Mouse (Mus musculus): Measurements from ENCODE around the gene Rassf5.
A peak's percentile ranks its signal among the peaks of the same experiment; 100 is the strongest.

Gene Rassf5

DNA sequence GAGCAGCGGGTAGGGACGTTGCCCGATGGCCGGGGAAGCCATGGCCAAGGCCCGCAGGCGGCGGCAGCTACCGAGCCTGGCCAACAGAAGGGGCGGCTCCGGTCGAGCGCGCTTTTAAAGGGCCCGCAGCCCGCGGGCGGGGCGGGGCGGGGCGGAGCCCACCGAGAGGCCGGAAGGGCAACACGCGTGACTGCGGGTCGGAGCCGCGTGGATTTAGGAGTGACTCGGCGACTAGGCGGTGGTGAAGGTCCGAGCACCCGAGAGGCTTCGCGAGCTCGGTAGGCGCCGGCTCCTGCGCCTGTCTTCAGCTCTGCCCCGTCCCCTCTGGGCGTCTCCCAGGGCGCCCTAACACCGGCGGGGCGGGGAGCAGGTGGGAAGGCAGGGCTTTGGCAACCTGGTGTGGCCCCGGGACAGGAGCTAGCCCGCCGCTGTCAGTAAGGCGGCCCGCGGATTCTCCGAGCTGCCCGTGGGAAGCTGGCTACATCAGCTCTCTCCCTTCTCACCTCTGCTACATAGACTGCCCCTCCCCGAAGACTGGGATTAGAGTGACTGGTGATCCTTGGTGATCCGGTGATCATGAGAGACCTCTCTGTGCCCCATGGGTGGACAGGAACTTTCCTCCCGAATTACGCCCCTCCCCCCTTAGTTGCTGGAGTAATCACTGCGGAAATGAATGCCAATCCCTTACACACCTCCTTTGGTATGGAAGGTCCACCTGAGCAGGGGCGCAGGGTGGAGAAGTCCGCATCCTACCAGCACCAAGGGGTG, at the start of gene Rassf5:
Gene Rassf5 (minus strand): TSS at position 170 of the 768 bp plus-strand sequence.
- DNase-seq (ENCODE audit: low read depth), result no peak

DNA sequence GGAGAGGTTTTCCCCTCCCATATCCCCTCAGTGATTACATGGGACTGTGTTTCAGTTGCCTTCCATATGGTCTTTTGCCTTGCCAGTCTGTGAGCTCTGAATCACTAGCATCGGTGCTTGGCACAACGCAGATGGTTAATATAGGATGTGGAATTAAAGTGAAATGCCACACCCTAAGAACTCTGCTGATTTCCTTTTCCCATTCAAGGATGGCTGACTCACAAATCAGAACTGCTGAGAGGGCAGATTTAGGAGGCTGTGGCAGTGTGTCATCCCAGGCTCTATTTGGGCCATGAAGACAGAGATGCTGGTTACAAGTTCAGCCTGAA, 48.8 kb upstream of the Rassf5 start:
- no peak for DNase-seq (ENCODE audit: low read depth)

DNA sequence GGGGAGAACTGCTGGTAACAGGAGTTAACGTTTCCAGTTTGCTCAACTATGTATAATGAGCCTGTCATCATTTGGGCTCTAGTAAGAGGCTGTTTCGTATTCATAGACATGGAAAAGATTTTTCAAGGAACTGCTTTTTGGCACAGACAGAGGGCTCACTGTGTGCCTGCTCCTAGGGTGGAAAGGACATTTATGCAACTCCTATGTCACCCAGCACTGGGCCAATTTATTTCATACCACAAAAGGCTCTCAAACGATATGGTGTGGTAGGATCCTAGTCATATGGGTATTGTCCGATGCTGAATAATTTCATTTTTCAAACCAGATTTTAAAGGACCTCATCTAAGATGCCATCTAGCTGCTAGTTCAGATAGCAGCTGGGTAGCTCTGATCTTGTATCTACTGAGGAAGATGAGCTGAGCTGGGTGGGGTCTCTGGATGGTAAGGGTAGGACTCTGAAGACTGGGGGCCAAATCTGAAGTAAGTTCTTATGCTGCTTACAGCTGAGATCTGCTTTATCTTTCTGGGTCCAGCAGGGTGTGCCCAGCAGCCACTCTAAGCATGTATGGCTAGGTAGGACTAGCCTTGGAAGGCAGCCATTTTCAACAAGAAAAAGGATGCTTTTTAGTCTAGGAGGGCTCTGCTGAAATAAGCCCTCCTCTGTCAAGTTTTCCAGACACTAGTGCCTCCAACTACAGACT, 48.3 kb upstream of the Rassf5 start:
- peak; percentile 24 for DNase-seq (ENCODE audit: low read depth)

DNA sequence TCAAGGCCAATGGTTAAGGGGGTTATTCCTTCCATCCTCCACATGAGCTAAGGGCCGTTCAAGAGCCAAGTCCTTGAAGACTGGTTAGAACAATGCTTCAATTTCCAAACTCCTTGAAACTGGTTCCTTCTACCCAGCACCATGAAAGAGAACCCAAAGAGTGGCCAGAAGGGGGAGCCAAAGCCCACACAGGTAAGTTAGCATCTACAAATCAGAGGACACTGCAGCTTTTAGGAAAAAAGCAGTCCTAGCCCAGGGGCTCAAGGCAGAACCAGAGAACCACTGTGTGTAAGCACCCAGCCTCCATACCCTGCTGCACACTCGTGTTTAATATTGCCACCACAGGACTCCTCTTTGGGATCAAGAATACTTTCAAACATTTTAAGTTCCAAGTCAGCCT, 45.6 kb upstream of the Rassf5 start:
- DNase-seq (ENCODE audit: low read depth), result peak; percentile 76

DNA sequence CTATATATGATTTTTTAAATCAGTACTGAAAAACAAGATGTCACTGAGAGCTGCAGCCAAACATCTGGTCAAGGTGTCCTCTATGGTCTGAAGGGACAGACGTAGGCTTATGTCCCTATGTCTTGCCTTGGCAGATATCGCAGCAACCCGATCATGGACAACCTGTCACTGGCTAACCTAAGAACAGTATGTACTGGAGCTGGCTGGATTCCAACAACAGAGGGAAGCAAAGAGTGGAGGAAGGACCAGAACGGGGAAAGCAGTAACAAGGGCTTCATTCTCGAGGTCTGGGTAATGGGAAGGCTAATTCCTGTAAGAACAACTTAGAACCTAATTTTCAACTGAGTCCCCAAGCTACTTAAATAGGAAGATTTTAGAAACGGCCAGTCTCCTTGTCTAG, 43.9 kb upstream of the Rassf5 start:
- DNase-seq (ENCODE audit: low read depth), result no peak

DNA sequence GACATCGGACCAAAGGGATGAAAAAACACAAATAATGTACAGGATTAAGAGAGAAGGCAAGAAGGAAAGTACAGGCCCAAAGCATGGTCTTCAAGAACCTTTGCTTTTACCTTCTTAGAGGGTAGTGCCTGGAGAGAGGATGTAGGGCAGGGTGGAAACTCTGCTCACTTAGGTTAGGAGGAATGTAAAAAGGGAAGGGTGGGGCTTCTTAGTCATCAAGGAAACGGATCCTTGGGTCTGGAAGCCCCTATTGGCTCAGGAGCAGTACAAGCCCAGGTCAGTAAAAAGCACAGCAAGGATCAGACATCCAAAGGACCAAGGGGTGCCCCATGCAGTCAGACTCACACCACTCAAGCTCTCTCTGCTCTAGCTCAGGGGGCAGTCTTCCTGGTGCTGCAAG, 42.2 kb upstream of the Rassf5 start:
- DNase-seq (ENCODE audit: low read depth), result no peak

DNA sequence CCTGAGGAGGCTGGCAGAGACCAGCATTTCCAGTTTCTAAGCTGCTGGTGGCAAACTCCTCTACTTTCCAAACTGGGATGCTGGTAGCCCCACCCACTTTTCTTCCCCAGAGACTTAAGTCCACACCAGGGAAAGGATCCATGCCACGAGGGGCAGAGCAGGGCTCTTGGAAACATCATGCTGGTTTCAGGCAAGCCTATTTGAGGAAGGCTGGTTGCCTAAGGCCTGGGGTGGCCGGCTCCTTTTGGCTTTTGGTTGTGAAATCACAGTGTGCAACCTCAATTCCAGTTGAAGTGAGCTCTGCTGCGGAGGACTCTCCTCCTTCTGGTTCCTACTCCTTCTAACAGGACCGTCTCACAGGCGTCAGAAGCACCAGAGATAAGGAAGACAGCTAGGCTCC, 41.7 kb upstream of the Rassf5 start:
- DNase-seq (ENCODE audit: low read depth), result peak; percentile 35

DNA sequence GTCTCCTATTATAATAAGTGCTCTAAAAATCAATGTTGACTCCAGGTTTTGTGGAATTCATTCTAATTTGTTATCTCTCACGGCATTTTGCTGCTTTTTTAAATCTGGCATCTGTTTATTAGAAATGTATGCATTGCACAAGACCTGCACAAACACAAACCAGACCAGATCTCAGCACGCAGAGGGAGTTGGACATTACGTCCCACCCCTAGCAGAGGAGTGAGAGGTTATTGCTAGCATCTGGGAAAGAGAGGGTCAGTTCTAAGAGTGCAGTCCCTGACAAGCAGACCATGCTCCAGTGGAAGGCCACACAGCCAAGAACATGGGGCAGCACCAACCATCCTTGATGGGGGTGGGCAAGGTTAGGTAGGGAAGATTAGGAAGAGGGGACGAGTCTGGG, 39.6 kb upstream of the Rassf5 start:
- DNase-seq (ENCODE audit: low read depth), result no peak

DNA sequence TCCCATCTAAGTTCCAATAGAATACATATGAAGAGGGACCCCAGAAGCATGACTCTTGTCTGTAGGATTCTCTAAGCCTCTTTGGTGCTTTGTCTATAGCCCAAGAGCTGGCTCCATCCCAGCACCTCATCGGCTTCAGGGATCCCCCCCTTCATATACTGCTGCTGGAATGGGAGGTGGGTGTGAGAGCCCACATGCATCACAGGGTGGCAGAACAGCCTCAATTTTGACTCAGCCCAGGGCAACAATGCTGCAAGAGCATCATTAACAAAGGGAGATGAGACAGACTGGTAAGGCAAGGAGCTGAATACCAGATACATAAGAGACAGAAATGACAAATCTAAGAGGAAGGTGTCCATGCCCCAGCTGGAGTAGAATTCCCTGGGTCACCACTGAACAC, 39.1 kb upstream of the Rassf5 start:
- no peak for DNase-seq (ENCODE audit: low read depth)

DNA sequence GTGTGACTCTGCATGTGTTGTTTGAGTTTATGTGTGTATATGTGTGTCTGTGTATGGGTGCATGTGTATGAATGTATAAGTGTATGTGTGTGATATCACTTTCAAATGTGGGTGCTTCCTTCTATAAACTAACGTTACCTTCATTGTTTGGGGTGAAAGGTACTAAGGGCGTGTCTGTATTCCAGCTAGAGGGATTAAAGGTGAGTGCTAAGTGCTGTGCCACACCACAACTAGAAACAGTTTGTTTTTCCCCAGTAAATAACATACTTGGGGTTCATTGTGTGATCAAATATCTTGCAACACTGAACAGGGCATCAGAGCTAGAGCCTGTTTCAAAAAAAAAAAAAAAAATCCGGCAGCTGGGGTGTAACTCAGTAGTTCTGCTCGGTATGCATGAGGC, 36.7 kb upstream of the Rassf5 start:
- no peak for DNase-seq (ENCODE audit: low read depth)

DNA sequence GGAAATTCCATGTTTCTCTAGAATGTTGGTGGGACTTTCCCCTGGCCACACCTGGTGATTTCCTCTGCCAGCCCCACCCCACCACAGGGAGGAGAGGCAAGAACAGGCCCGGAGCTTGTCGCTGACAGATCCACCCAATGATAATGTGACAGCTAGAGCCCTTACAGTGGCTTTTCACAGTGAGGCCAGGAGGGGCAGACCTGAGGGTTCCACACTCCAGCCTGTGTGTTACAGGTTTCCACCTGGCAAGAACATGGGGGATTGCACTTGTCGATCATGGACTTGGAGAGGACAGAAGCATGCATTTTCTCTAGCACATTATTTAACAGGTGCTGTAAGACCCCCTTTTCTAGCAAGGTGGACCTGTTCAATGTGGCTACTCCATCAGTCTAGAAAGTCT, 35.2 kb upstream of the Rassf5 start:
- no peak for DNase-seq (ENCODE audit: low read depth)

DNA sequence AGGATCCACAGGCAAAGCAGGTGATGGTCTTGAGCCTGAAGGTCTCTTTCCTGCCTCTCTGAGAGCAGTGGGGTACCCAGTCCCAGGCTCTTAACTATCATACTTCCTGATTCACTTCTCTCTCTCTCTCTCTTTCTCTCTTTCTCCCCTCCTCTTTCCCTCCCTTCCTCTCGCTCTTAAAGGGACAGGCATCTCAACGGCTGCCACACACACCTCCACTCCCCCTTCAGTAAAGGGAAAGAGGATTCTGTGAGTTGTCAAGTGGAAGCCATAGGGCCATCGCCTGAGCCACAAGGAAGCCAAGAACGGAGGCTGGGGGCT, 34.4 kb upstream of the Rassf5 start, which contains the start of gene Ikbke:
Gene Ikbke (minus strand): TSS at position 151 of the 321 bp plus-strand sequence.
- peak; percentile 29 for DNase-seq (ENCODE audit: low read depth)

DNA sequence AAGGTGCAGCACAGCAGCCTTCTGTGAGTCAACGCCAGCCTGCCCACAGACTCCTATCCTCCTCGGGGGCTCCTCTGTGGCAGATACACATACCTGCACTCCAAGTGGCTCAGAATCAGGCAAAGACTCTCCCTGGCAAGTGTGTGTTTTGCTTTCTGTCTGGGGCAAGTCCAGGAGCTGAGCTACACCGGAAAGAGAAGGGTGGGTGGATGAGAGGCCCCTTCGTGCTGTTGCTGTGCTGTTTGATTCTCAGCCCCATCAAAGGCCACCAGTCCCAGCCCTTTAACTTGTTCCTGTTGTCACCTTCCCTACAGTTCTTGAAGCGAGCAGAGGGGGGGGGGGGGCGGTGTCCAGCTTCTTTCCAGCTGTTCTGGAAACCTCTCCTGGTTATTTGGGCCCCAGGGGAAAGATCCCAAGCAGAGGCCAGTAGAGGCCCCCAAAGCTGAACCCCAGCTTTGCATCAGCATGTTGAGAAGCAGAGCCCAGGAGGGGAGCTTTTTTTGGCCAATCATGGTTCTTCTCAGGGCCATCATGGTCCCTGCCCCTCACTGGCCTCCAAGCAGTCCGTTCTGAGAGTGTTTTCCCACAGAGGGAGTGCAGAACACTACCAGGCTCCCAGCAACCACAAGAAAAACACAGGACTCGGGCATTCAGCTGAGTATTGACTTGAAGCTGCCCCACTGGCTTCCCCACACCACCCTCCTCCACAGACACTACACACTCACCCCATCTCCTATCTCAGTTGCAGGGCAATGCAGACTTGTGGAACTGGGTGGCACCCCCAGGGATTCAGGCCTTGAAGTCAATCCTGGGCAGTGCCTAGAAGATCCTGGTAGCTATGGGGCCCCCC, 33.8 kb upstream of the Rassf5 start:
- no peak for DNase-seq (ENCODE audit: low read depth)

DNA sequence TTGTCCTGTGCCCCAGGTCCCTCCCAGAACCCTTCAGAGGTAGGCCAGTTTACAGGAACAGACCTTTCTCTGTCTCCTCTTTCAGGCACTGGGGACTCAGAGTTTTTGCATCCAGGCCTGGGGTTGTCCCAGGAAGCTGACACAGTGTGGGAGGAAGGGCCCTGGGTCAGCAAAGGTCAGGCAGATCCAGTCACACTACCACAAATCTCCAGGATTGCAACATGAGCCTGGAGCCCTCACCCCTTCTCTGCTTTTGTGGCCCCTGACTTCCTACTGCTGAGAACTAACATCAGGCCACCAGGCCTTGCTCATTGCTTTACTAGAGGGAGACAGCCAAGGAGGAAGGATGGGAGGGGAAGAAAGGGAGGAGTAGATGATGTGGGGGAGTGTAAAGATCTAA, 31.8 kb upstream of the Rassf5 start:
- peak; percentile 68 for DNase-seq (ENCODE audit: low read depth)

DNA sequence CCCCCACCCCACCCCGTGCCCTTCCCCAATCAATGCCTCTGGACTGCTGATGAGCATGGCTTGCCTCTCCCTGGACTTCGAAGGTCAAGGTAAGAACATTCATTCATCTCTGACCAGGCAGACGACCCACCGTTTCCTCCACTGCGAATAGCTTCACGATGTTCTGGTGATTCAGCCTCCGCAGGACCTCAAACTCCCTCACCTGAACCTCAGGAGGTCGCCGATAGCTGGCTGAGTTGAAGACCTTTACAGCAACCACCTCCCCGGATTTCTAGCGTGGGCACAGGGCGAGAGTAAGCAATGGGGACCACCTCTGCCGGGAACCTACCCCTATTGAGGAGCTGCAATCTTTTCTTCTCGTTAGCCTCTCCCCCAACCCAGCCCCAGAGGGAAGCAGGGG, 30.5 kb upstream of the Rassf5 start:
- DNase-seq (ENCODE audit: low read depth), result no peak

DNA sequence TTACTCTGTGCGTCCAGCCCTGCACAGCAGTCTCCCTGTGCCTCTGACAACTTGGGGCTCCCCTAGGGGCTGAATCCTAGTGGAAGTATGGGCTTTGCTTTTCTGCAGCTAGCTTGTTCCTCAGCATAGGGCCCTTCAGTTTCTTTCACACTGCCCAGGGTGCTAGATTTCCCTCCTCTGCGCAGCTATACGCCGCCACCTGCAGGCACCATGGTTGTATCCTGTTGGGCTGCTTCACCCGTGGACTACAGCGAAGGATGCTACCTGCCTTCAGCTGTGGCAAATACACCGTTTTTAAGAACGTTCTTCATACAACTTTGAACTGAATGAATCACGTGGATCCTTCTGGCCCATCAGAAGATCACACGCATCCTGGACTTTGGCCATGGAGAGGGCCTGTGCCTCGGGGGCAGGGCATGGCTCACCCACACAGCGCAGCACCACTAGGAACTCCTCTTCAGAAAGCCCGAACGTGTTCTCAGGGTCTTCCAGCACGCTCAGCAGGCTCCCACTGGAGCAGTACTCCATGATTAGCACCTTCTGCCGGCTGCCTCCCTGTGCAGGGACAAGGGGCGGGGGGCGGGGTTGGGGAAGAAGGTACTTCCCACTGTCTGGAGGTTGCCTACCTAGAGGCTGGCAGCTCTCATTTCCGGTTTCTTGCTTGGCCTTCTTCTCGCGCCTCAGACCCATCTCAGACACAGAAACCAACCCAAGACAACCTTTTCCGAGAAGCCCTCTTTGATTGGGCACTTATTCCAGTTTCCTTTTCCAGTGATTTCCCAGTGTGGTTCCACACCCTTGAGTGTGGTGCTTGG, 29.9 kb upstream of the Rassf5 start:
- no peak for DNase-seq (ENCODE audit: low read depth)

DNA sequence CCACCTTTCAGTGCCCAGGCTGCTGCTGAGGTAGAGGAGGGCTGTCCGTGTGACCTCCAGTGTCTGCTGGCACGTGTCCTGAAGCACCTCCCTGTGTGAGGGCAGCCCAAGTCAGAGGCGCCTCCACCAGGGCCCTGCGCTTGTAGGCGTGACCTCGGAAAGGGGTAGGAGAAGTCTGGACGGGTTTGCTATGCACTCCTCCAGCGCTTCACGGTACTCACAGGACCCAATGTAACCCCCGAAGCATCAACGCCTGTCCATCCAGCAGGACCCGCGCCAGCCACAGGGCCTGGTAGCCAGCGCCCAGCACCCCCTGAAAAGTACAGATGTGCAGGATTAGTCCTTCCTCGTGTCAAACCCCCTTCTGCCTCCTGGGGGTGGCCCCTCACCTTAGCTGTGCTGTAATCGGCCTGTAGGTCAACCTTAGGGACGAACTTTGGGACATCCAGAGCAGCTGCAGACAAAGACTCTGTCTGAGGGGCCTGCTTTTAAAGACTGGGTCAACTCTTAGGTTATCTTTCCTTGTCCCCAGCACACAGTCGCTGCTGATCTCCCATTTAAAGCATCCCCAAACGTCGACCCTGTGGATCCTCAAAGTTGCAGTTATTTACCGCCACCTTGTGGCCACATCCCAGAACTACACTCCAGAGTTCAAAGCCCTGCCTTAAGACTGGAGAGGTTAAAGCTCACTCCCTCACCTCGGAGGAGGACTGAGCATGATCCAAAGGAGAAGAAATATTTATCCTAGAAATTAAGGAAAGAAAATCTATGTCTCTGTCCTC, 24.9 kb upstream of the Rassf5 start:
- DNase-seq (ENCODE audit: low read depth), result peak; percentile 77

DNA sequence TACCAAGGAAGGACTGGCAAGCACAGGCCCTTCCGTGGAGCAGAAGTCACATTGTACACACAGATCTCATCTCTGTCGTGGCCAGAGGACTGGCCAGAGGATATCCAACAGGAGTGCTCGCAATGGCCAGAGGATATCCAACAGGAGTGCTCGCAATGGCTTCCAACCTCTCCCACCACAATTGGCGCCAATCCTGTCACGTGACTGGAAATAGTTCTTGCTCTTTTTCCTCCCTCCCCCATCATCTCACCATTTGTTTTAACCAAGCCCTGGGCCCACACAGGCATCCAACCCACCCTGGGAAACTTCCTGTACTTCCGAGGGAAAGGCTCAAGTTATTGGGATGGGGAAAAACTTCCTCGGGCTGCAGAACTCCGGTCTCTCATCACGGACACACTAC, 23.7 kb upstream of the Rassf5 start:
- DNase-seq (ENCODE audit: low read depth), result no peak

DNA sequence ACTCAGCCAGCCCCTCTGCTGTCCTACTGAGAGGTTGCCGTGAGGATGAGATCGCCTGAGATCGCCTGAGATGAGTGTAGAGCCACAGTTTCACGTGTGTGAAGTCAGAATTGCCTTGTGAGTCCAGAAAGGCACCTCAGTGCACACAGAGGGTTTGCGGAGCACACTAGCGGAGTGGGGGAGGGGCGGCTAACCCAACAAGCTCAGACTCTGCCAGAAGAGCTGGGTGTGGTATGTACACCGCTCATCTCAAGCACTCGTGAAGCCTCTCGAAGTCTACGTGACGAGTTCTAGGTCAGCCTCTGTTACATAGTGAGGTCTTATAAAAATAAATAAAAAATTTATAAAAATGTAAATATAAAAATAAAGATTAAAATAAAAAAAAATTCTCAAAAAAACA, 18.8 kb upstream of the Rassf5 start:
- no peak for DNase-seq (ENCODE audit: low read depth)

DNA sequence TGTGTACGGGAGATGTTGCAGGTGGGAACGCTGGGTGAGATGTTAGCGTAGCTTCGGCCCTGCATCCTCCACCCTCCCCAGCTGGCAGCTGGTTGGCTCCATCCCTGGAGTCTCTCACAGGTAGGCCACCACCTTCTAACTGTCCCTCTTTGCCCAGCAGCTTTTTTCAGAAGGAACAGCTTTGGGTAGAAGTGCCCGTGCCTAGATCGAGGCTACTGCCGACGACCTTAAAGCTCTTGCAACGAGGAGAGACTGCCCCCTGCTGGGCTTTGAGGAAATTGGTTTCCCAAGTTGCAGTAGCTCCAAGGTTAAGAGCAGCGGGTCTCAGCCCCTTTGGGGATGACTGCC, 15.2 kb upstream of the Rassf5 start:
- DNase-seq (ENCODE audit: low read depth), result peak; percentile 77

DNA sequence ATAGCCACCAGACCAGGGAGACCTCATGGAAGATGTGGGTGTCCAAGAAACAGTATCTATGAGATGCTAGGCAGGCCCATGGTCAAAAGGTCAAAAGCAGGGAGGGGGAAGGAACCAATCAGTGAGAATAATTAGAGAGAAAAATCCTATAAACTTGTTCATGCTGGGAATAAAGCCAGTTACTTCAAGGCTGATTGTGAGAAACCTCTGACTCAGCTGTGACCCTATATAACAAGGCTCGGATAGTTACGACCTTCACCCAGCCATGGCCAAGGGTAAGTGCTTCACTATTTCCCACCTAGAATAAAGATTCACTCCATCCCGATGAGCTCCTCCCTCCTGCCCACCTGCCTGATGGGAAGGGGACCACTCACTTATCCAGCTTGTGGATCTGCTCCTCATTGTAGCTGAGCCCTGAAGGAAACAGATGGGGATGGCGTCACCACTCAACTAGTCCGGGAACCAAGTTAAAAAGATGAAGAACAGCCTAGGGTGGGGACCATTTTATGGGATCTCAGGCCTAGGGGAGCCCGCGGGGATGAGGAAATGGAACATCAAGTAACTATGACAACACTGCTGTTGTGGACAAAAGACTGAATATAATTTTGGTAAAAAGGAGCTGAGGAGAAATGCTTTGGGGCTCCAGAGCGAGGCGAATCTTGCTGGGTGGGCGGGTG, 14.7 kb upstream of the Rassf5 start:
- no peak for DNase-seq (ENCODE audit: low read depth)

All from 416B (cell line).